Mouse (Mus musculus) cerebellum, postnatal 25 days (tissue): Measurements from ENCODE around the gene Higd1c.
"Not testable (repeated sequence)": the region's sequence is repeated elsewhere in the genome, so short reads cannot be mapped to it uniquely, and the experiment has no call there.

Experiments
- DNase-seq, 2 experiments: peaks; one replicate each; pipeline ENCODE4 v3.0.0; 2021; ENCODE audit warnings: mixed read lengths in 2 of 2

The Higd1c gene

GRCm38 (mm10) chr15:100365967-100366366 lies 1.6 kb downstream of the Higd1c start:
- not testable (repeated sequence) for DNase-seq

GRCm38 (mm10) chr15:100367119-100367518 lies 2.8 kb downstream of the Higd1c start:
- no peak for DNase-seq

GRCm38 (mm10) chr15:100375066-100375465 lies 10.7 kb downstream of the Higd1c start:
- DNase-seq, result peak; percentile 63 to 81

GRCm38 (mm10) chr15:100377847-100378505 lies 13.6 kb downstream of the Higd1c start:
- DNase-seq, result peak in 1 of 2 experiments; percentile 29

GRCm38 (mm10) chr15:100379658-100380057 lies 15.3 kb downstream of the Higd1c start:
- DNase-seq, result no peak

- DNase-seq, result no peak
Observed at GRCm38 (mm10) chr15:100380104-100380503, 15.8 kb downstream of the Higd1c start.

- no peak for DNase-seq
Observed at GRCm38 (mm10) chr15:100385705-100386104, 21.4 kb downstream of the Higd1c start.

GRCm38 (mm10) chr15:100387544-100388223 lies 23.3 kb downstream of the Higd1c start:
- DNase-seq, result no peak

GRCm38 (mm10) chr15:100388224-100388835 lies 24.0 kb downstream of the Higd1c start:
- no peak for DNase-seq

- DNase-seq, result no peak
Observed at GRCm38 (mm10) chr15:100388886-100389285, 24.5 kb downstream of the Higd1c start.

- no peak for DNase-seq
Observed at GRCm38 (mm10) chr15:100391066-100391465, 26.7 kb downstream of the Higd1c start.

GRCm38 (mm10) chr15:100391599-100391998 lies 27.3 kb downstream of the Higd1c start:
- DNase-seq, result no peak

GRCm38 (mm10) chr15:100393016-100393415 lies 28.7 kb downstream of the Higd1c start:
- DNase-seq, result no peak

- DNase-seq, result no peak
Observed at GRCm38 (mm10) chr15:100395561-100395960, 31.2 kb downstream of the Higd1c start.

GRCm38 (mm10) chr15:100400592-100401250 lies 36.4 kb downstream of the Higd1c start:
- no peak for DNase-seq

- DNase-seq, result no peak
Observed at GRCm38 (mm10) chr15:100401811-100402210, 37.5 kb downstream of the Higd1c start.

GRCm38 (mm10) chr15:100402347-100402746 lies 38.0 kb downstream of the Higd1c start:
- no peak for DNase-seq

GRCm38 (mm10) chr15:100402798-100403197 lies 38.5 kb downstream of the Higd1c start:
- no peak for DNase-seq

GRCm38 (mm10) chr15:100403318-100404000 lies 39.1 kb downstream of the Higd1c start:
- DNase-seq, result no peak

GRCm38 (mm10) chr15:100406088-100406487 lies 41.7 kb downstream of the Higd1c start:
- no peak for DNase-seq

- no peak for DNase-seq
Observed at GRCm38 (mm10) chr15:100410918-100411672, 46.8 kb downstream of the Higd1c start.

- no peak for DNase-seq
Observed at GRCm38 (mm10) chr15:100411731-100412130, 47.4 kb downstream of the Higd1c start.
